Mouse (Mus musculus) left cerebral cortex, adult 11 months (tissue): ENCODE data around the gene Hoxd9.
A peak's percentile ranks its signal among the peaks of the same experiment; 100 is the strongest.

ENCODE experiments used
- DNase-seq: peaks from one replicate; pipeline ENCODE4 v3.0.0; 2022; ENCODE audit warnings: low spot score

The Hoxd9 gene

DNA sequence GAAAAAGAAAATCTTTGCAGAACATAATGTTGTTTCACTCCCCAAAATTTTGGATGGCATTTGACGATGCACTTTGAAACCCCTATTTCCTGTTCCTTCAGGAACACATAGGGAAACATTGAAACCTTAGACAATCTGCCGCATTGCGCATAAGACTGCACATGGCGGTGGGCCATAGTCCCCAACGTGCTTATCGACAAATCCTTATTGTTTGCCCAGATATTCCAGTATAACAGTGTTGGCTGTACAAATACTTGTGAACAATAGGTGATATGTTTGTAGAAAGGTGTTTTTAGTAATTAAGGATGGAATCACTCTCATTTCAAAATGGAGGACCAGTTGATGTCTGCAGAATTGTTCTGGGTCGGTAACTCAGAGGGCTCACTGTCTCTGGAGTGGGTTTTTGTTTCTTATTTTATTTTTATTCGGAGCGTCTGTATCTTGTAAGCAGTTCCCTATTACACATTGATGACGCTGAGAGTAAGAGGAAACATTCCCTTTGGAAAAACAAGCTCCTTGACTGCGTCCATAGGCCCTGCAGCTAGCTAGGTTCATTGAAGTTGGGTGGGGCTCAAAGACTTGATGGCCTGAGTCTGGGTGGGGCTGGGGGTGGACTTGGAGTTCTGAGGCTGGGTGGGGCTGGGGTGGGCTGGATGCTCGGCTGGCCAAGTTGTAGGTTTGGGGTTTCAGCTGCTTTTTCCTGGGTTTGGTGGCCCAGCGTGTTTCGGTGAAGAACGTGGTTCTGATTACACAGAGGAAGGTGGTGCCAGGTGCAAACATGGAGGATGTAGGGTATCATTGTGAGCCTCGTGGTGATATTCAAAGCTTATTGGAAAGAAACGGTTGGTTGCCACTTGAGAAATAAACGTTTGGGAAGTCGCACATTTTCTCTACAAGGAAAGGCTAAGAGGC lies 16.0 kb downstream of the Hoxd9 start:
- DNase-seq: no peak

DNA sequence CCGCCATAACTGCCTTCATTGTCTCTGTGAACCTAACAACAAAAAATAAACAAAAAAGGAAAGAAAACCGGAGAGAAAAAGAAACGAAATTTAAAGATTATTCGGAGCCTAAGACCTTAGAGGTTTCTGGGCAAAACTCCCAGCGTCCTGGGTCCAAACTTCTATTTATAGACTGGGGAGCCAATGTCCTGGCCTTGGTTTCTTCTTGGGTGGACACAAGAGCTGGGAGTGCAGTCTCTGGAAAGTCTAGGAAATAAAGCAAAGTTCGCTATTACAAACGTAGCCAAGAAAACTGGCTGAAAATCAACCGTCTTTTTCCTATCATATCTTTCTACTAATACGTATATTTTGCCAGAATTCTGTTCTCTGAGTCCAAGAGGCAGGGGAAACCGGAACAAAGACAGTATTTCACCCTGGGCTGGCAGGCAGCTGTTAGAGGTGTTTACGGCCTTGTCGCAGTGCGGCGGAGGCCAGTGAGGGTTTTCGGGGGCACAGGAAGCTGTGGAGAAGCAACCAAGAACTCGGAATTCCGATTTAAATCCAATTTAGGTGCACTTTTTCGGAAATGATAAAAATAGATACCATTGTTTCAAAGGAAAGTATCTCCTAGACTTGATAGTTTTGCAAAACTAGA lies 16.7 kb downstream of the Hoxd9 start:
- DNase-seq: no peak

DNA sequence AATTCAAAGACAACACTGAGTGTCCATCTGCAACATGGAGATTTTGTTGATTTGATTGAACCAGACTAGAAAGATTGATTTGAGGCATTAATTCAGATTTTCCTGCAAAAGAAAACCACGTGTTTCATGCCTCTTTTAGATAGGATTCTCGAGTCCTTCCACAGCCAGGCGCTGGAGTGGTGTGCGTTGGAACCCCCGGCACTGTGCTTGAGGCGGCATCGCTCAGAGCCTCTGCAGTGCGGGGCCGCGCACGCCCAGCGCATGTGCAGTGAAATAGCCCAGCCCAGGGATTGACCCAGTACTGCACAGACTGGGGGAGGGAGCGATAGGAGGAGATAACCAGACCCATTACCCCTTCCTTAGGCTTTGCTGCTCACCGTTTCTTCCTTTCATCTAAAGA lies 17.4 kb downstream of the Hoxd9 start:
- DNase-seq: no peak

DNA sequence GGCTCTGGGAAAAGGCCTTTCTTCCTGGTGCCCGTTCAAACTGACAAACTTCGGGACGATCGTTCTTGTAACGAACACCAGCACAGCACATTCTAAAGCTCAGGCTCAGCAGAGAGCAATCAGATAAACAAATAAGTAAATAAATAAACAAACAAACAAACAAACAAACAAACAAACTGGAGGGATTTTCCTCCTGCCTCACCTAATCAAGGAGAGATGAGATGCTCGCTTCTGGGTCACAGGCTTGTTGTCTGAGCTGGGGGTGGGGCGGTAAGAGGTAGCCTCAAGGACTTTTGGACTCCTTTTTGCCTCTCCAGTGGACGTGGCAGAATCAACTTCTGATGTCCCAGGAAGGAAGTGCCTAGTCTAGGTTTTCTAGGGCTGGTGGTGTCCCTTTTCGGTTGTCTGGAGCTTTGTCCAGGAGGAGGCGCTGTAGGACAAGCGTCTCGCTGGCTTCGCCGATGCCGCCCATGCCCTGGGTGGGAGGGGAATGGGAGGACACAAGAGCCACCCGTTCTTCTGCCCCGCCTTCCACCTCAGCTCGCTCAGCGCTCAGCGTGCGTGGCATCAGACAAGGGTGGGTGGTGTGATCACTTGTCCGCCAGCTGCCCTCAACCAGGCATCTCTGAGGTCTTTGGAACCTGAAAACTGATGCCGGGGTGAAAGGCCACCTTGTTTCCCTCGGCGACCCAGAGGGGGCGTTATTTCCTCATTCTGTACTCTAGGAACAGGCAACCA lies 18.1 kb downstream of the Hoxd9 start:
- peak; percentile 44 for DNase-seq

DNA sequence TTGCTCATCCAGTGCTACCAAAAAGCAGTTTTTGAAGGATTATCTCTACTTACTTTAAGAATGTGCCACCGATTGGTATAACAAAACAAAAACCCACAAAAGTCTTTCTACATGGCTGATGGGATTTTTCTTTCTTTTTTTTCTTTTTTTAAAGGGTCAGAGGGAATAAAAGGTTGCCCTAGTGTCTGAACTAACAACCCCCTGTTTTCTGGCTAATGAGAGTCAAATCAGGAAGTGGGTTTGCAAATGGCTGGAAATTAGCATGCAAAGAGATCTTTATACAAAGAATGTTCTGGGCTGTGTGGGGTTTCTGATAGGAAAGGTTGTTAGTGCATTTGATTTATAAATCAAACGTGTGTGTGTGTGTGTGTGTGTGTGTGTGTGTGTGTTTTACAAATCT lies 22.9 kb downstream of the Hoxd9 start:
- DNase-seq: no peak

DNA sequence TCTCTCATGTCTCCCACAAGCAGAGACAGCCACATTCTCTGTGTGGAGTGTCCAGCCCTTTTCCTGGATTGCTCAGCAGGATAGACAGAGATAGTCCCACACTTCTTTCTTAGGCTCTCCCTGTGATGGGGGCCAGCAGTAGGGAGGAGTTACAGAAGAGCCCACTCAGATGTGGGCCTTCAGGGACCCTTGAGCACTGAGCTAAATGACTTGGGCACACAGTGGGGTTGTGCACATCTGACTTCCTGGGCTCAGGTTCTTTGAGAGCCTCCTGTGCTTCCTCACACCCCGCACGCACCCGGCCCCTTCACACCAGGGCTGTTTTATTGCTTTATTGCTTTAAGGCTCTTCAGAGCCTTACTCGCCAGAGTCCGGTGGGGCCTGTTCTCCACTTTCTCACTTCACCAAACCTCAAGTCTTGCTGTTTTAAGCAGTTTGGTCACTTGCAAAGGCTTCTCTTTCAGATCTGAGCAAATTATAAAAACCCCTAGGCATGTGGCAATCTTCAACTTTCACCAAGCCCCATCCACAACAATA lies 23.5 kb downstream of the Hoxd9 start:
- no peak for DNase-seq

DNA sequence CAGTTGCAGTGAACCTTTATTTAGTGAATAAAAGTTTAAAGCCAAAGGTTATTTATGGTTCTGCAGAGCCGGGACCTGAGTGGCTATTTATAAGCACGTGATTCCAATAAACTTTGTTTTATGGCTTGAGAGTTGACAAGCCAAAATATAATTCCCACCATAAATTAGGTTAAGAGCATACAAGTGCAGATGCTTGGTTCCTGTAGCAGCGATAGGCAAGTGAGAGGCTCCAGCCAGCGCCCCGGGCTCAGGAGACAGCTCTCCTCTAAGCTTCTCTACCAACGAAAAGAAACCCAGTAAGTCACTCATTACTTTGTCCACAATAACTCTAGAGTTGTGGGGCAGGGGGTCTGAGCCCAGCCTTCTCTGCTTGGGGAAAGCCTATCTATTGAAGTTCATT lies 24.4 kb downstream of the Hoxd9 start:
- no peak for DNase-seq

DNA sequence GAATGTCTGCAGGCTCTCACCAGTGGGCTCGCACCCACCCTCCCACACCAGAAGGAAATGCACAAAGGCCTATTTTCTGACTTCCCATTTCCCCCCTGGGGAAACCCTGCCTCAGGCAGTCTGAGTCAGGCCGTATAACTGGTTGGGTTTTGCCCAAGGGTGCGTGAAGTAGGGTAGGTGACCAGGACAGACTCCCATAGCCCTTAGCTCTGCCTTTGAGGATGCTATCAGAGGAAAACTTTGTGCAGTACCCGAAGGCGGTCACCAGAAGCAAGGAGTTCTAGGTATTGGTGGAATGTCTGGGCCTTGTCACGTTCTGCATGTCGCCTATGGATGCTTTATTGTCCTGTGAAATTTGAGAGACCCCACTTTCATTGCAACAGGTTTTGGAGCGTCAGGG lies 25.4 kb downstream of the Hoxd9 start:
- no peak for DNase-seq

DNA sequence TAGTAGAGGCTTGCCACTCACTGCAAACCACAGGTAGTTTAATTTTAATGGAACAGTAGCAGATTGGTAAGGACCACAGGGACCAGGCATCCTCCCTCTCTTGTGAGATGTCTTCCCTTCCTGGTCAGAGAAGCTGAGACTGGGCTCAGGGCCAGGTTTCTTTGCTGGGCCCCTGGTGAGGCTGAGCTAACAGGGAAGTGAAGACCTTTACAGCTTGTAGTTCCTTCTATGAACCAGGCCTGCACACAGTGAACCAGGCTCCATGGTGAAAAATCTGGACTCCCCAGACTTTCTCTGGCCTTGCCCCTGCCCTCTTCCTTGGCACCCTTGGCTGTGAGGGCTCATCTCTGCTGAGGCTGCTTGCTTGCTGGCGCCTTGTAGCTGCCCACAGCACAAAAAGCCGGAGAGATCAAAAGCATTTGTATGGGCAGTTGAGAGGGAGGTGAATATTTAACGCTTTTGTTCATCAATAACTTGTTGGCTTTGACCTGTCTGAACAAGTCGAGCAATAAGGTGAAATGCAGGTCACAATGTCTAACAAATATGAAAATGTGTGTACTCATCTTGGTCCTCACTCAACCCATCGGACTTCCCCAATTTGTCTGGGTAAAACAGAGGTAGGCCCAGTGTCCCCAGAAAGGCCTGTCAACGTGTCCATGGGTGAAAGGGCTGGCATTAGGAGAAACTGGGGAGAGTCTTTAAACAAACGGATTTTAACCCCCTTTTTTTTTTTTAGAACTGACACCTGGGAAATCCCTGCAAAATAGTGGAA lies 26.9 kb downstream of the Hoxd9 start:
- DNase-seq: no peak

DNA sequence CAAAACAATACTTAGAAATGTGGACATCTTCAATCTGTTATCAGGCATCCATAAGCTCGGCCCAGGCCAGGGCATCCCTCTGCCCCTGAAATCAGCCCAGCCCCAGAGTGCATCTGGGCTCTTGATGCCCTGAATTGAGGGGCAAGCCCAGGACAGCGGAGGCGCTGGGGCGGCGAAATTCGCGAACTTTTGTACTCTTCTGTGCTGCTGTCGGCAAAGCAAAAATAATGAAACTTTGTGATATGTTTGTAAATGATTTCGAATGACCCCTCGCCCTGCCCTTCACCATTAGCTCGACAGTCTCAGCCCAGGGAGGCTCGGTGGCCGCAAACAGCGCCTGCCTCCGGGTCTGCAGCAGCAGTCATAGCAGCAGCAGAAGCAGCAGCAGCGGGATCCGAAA lies 27.6 kb downstream of the Hoxd9 start:
- DNase-seq: no peak

DNA sequence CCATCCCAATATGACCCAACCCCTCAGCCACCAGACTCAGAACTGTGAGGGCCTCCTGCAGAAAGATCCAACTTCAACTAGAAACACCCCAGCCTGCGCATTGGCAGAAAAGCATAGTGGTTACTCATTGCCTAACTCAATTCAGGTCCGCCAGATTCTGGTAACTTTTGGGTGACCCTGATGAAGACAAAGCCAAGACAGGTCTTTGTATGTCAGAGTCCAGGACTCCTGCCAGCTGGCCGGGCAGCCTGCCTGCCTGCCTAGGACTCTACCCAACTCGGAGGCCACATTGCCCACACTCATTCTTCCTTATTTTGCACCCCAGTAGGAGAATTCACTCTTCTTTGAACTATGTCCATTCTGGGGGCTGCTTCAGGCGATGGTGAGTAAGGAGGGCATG lies 29.0 kb downstream of the Hoxd9 start, which contains the start of gene Gm28230:
Gene Gm28230, plus strand, starts transcription at position 178 of the 400 bp plus-strand sequence.
- no peak for DNase-seq

DNA sequence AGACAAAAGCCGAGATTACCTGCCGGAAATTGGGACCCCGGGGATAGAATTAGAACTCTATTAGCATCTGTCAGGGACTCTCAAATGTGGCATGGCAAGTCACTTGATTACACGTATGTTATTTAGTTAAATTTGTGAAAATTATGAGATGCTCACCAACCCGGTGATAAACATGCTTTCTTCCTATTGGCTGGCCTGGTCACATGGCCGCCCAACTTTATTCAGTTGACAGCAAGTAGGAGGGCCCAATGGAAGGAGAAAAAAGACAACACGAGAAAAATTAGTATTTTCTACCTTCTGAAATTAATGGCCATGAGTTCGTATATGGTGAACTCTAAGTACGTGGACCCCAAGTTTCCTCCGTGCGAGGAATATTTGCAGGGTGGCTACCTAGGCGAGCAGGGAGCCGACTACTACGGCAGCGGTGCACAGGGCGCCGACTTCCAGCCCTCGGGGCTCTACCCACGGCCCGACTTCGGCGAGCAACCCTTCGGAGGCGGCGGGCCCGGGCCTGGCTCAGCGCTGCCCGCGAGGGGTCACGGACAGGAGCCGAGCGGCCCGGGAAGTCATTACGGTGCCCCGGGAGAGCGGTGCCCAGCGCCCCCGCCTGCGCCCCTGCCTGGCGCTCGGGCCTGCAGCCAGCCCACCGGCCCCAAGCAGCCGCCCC lies 29.6 kb downstream of the Hoxd9 start:
- DNase-seq: no peak

DNA sequence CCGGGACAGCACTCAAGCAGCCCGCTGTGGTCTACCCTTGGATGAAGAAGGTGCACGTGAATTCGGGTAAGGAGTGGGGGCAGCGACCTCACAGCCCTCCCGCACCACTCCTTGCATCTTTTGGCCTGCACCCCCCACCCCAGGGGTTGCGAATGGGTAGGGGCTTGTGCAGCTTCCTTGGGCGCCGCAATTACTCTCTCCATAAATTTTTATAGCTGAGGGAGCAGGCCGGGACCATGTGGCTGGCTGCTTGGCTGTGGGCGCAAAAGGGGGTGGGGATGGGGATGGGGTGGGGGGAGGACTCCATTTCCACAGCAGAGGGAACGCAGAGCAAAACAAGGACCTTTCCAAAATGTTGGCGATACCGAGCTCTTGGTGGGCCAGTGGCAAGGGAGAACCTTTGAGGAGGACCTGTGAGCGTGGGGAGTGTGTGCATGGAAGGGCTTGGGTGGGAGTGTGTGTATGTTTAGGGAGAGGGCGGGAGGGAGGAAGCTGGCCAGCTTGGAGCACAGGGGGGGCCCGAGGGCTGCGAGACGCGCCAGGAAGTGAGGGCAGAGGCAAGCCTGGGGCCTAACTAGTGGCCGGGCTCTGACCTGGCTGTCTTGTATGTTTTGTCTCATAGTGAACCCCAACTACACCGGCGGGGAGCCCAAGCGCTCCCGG lies 30.2 kb downstream of the Hoxd9 start:
- no peak for DNase-seq

DNA sequence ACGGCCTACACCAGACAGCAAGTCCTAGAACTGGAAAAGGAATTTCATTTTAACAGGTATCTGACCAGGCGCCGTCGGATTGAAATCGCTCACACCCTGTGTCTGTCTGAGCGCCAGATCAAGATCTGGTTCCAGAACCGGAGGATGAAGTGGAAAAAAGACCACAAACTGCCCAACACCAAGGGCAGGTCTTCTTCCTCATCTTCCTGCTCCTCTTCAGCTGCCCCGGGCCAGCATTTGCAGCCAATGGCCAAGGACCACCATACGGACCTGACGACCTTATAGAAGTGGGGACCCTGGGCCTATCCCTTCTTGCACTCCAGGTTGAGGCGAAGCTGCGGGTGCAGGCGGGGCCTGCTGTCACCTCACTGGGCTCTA lies 30.8 kb downstream of the Hoxd9 start:
- no peak for DNase-seq

DNA sequence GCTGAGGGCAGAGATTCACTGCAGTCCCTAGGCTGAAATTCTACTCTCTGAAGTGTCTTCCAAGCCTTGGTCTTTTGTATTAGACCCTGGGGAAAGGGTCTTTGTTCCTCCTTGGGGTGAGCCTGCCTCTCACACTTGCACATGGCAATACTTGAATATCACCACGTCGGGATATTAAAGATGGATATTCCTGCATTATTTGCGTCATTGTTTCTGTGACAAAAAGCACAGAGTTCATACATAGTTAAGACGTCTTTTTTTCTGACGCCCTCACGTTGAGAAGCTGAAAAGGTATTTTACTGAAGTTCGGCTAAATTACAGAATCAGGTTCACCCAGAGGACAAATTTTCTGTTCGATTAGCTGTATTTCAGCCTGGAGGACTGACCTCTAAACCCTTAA lies 32.8 kb downstream of the Hoxd9 start:
- no peak for DNase-seq

DNA sequence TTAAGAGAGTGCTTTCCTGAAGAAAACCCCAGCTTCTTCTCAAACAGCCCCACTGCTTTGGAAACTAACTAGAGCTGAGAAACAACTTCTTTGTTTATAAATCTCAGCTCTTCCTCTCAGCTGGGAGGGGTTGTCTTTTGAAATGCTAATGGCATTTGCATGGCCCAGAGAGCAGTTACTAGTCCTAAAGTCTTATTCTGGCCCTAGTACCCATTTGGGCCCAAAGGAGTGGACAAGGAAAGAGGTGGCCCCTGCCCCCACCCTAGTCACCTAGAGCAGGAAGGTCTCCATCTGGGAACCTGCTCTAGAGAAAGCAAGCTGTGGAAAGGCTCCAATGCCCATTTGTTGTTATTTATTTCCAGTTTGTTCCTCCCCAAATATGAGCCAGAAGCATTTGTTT lies 33.5 kb downstream of the Hoxd9 start:
- DNase-seq: no peak

DNA sequence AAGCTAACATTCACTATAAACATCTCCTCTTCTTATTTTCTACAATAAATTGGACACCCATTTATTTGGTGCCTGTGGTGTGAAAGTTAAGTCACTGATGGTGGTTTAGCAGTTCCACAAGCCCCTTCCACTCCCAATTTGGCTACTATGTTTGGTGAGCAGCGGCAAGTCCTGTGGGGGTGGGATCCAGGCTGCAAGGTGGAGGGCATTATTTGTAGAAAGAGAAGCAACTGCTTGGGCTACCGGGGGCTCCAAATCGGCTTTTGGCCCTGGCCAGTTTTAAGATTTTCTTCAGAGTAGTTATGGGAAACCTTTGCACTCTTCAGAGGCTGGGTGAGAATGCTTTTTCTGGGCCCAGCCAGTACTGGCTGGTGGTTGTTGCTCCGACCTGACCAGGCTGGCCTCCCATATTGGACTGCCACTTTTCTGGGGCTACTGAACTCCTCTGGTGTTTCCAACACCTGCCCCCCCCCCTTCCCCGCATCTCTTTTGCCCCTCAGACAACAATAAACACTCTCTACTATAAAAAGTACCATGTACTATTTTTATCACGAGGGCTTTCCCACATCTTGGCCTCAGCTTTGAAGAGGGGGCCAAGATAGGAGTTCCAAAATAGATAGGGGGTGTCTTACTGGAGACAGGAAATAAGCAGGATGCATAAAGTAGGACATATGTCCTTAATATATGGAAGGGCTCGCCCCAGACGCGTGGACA lies 34.4 kb downstream of the Hoxd9 start:
- DNase-seq: no peak

DNA sequence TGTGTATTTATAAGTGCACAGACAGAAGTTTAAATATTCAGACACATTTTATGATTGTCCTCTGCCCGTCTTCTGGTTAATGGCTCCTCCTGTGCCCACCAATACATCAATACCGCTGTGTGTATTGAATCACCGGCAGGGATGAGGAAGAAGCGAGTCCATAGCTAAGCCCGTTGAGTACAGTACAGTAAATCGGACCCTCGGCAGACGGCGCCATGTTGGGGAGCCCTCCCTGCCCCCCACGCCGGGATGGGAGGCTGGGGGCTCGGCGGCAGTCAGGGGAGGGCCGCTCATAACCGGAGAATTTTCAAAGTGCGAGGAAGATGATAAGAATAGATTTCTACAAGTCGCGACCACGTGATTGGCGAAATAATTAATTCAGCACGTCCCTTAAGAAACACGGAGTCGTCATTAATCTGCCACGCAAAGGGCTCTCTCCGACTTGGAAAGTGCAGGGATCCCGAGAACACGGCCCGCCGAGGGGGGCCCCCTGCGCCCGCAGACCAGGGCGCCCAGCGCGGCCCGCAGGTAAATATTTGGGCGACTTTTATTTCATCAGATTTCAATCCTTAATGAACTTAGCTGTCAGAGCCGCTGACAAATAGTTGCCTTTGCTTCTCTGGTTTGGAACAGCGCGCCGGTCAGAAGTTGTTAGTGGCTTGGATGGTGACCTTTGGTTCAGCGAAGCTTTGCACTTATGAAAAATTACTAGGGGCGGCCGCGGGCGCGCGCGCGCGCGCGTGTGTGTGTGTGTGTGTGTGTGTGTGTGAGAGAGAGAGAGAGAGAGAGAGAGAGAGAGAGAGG lies 35.2 kb downstream of the Hoxd9 start:
- no peak for DNase-seq

DNA sequence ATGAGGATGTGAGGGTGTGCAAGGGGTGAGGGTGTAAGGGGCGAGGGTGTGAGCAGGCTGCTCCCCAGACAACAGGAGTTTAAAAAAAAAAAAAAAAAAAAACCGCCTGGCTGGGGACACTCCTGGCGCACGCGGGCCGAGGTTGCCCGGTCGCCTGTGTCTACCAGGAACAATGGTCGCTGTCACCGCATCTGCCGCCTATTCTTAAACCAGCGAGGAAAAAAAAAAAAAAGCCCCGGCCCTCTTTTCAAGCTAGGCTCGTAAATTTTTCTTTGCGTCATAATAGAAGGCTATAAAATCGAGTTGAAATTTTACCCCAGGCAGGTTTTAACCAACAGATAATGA lies 35.8 kb downstream of the Hoxd9 start:
- DNase-seq: no peak
